Mouse (Mus musculus) retina, adult 2 months (tissue): ENCODE measurements around the gene Lrrc2.

Source experiments
- DNase-seq: peaks from one replicate; pipeline ENCODE4 v3.0.0-alpha.2; 2012; ENCODE audit warnings: low read depth, low spot score

The Lrrc2 gene

GRCm38 (mm10) chr9:110987331-110987730, 36.0 kb downstream of the Lrrc2 start:
- DNase-seq: no peak

- DNase-seq: no peak
Observed at GRCm38 (mm10) chr9:110988078-110988477, 36.7 kb downstream of the Lrrc2 start.

GRCm38 (mm10) chr9:110989141-110989540, 37.8 kb downstream of the Lrrc2 start:
- no peak for DNase-seq

GRCm38 (mm10) chr9:110989543-110989942, 38.2 kb downstream of the Lrrc2 start:
- DNase-seq: no peak

GRCm38 (mm10) chr9:110990204-110990603, 38.9 kb downstream of the Lrrc2 start, which contains the start of gene Rtp3:
TSS of gene Rtp3 (minus strand) at chr9:110990583.
- DNase-seq: no peak

- DNase-seq: no peak
Observed at GRCm38 (mm10) chr9:110993281-110993709, 42.0 kb downstream of the Lrrc2 start.

GRCm38 (mm10) chr9:110994716-110995172, 43.4 kb downstream of the Lrrc2 start:
- peak; percentile 73 for DNase-seq

- DNase-seq: peak; percentile 61
Observed at GRCm38 (mm10) chr9:110997245-110997644, 45.9 kb downstream of the Lrrc2 start.

GRCm38 (mm10) chr9:110999056-110999455, 47.7 kb downstream of the Lrrc2 start:
- no peak for DNase-seq

GRCm38 (mm10) chr9:110999856-111000255, 48.5 kb downstream of the Lrrc2 start:
- DNase-seq: no peak

- DNase-seq: no peak
Observed at GRCm38 (mm10) chr9:111001621-111002020, 50.3 kb downstream of the Lrrc2 start.

GRCm38 (mm10) chr9:111003279-111003678, 51.9 kb downstream of the Lrrc2 start:
- no peak for DNase-seq

GRCm38 (mm10) chr9:111006544-111006943, 55.2 kb downstream of the Lrrc2 start:
- DNase-seq: no peak

- DNase-seq: no peak
Observed at GRCm38 (mm10) chr9:111009763-111010162, 58.4 kb downstream of the Lrrc2 start.

- no peak for DNase-seq
Observed at GRCm38 (mm10) chr9:111011550-111011949, 60.2 kb downstream of the Lrrc2 start.

GRCm38 (mm10) chr9:111012041-111012440, 60.7 kb downstream of the Lrrc2 start:
- DNase-seq: no peak

GRCm38 (mm10) chr9:111015658-111016057, 64.3 kb downstream of the Lrrc2 start:
- DNase-seq: no peak

GRCm38 (mm10) chr9:111019022-111019421, 67.7 kb downstream of the Lrrc2 start, which contains the start of gene Ltf:
TSS of gene Ltf (plus strand) at chr9:111019271.
- no peak for DNase-seq

- DNase-seq: no peak
Observed at GRCm38 (mm10) chr9:111026791-111027190, 75.4 kb downstream of the Lrrc2 start.
